Mouse (Mus musculus) mesoderm, embryonic 11.5 days (tissue): Measurements from ENCODE around the gene Cln6.

Experiments used
- DNase-seq: peaks from one replicate; pipeline ENCODE4 v3.0.0-alpha.2; 2012; ENCODE audit warnings: low read depth, low spot score

The Cln6 gene

GRCm38 (mm10) chr9:62877825-62878224 lies 39.2 kb downstream of the Cln6 start:
- no peak for DNase-seq

- DNase-seq, result no peak
Measured at GRCm38 (mm10) chr9:62881871-62882270, 43.3 kb downstream of the Cln6 start.

GRCm38 (mm10) chr9:62894486-62894885 lies 55.9 kb downstream of the Cln6 start:
- no peak for DNase-seq
